Mouse (Mus musculus) retina, embryonic 14.5 days (tissue): ENCODE results near the gene Rpl36.
A peak's percentile ranks its signal among the peaks of the same experiment; 100 is the strongest.

Experiments used
- DNase-seq: peaks from one replicate; pipeline ENCODE4 v3.0.0-alpha.2; 2015; ENCODE audit warnings: low spot score

Rpl36 gene

DNA sequence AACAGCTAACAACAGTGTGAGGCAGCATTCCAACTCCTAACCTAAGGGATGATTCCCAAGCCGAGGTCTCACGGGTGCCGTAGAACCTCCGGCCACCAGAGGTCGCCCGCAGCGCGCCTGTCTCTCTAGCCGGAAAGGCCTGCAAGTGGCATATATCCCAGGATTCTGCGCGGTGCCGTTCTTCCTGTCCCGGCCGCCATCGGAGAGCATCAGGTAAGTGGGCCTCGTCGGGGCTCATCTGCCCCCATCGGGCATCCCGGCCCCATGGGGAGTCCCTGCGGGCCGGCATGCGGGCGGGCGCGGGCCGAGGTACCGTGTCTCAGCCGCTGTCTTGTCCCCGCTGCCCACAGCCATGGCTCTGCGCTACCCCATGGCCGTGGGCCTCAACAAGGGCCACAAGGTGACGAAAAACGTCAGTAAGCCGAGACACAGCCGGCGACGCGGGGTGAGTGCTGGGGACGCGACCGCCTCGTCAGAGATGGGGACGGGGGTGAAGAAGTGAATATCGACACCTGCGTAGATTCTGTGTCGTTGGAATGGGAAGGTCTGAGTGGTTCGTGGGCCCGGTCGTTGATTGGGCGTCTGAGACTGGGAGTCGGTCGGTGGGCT is at the start of gene Rpl36:
Gene Rpl36 (plus strand): TSS at position 181 of the 609 bp plus-strand sequence.
- DNase-seq, result peak; percentile 97

DNA sequence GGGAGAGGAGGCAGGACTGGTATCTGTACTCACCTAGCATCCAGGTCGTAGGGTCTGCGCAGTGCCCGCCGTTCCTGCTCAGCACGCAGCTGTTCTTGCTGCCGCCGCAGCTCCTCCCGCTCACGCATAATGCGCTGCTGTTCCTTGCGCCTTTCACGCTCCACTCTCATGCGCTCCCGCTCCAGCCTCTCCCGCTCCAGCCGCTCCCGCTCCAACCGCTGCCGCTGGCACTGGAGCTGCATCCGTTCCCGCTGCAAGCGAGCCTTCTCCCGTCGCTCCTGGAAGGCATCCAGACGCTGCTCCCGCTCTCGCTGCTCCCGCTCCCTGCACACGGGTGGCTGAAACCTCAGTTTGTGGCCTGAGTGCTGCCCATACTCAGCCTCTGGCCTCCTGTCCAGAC is 46.9 kb upstream of the Rpl36 start:
- DNase-seq, result no peak

DNA sequence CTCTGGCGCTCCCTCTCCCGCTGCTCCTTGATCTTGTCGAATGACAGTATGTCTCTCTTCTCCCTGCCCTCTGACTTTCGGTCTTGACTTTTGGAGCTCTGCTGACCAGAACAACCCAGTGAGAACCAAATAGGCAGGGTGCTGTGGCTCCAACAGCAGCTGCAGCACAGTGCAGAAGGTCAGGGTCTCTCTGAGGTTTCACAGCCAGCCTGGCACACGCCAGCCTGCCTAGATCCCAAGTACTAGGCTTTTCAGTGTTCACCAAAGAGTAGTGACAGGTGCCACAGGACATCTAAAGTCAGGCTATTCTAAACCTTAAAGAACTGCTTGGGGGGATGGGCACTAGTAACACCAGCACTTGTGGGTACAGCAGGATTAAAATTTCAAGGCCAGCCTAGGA is 46.3 kb upstream of the Rpl36 start:
- no peak for DNase-seq

DNA sequence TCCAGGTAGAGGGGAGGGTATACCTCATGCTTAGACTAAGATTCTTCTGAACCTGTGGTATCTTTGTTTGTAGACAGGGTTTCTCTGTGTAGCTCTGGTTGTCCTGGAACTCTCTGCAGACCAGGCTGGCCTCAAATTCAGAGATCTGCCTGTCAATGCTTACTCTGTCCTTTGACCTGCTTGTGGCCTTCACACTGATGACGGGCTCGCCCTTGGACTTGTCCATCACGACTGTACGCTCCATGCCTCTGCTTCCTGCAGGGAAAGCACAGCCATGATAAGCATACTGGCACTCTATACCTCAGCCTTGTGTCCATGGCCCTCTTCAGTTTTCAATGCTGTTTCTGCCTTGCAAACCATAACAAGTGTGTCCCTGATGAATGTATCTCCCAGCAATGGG is 45.8 kb upstream of the Rpl36 start:
- DNase-seq, result no peak

DNA sequence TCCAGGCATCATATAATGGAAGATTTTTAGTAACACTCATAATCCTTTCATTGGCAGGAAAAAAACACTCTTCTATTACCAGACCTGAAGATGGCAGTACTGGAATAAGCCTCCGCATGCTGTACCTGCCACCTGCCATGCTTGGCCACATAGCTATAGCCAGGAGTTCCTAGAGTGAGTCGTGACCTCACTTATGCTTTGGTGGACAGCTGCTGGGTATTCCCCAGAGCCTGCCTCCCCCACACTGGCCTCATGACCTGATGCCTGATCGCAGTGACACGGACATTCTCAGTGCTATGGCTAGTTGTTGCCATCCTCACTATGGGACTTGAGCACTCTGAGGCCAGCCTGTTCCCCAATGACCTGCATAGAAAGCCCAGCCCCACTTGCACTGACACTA is 42.9 kb upstream of the Rpl36 start:
- no peak for DNase-seq

DNA sequence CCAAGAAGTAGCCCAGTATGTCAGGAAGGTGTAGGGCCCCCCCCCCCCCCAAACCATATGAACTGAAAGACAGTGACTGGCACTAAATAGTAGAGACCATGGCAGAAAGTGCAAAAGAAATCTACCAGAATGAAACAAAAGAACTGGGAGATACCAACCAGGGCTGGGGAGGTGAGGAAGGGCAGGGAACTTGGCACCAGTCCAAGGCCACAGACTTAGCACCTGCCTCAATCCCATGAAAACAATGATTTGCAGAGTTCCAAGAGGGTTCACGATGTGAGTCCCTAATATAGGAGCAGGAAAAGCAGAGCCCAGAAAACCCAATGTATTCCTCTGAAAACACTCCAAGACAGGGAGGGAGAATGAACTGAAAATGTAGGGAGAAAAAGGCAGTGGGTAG is 41.1 kb upstream of the Rpl36 start:
- DNase-seq, result no peak

DNA sequence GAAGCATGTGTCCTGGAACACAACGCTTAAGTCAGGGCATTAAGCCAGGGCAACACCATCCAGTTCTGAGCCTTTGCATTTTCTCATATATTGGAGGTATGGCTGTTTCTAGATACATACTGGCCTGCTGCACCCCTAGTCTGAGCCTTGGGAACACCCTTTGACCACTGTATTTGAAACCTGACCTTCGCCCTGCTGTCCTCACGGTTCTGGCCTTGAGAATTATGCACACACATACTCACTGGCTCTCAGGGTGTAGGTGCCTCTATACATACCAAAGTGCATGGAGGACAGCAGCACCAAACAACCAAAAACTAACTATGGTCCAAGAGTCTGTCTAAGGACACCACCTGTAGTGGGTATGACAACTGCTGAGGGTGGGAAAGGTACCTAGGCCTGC is 40.3 kb upstream of the Rpl36 start:
- DNase-seq, result no peak

DNA sequence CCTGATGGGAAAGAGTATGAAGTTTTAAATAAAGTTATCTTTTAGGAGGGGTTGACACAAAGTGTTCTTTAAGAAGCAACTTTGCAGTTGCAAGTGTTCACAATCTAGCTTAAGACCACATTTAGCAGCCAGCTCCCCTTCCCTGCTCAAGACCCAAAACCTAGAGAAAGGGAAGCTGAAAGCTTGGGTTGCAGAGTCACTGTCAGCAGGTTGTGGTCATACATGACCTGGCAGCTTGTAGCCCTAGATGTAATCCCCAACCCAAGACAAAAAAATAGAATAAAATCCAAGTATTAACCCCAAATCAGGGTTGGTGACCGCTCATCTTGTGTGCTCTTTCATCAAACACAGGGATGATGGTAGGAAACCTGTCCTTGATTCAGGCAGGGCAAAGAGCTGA is 30.1 kb upstream of the Rpl36 start:
- no peak for DNase-seq

DNA sequence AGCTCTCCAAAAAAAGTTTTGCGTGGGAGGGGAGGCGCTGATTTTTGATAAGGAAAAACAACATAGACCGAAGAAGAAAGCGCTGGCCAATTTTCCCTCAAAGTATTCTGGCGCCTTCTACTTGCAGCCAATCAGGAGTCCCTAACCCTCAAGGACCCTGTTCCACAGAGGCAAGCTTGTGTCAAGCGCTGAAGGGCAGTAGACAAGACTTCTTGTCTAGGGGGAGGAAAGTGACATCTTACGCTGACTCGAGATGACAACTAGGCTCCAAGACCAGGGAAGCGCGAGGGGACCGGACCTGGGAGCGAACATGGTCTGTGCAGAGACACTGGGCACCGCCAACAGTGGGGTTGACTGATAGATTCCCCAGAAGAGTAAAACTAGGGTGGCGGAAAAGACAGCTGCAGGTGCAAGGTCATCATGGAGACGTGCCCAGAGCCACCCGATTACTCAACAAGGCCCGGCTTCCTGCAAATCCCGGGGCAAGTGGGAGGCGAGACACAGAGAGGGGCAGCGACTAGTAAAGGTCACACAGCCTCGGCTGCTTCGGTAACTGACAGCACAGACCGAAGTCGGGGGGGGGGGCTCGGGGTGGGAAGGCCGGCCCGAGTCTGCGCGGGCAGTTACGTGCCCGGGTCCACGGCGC is 29.5 kb upstream of the Rpl36 start:
- no peak for DNase-seq

DNA sequence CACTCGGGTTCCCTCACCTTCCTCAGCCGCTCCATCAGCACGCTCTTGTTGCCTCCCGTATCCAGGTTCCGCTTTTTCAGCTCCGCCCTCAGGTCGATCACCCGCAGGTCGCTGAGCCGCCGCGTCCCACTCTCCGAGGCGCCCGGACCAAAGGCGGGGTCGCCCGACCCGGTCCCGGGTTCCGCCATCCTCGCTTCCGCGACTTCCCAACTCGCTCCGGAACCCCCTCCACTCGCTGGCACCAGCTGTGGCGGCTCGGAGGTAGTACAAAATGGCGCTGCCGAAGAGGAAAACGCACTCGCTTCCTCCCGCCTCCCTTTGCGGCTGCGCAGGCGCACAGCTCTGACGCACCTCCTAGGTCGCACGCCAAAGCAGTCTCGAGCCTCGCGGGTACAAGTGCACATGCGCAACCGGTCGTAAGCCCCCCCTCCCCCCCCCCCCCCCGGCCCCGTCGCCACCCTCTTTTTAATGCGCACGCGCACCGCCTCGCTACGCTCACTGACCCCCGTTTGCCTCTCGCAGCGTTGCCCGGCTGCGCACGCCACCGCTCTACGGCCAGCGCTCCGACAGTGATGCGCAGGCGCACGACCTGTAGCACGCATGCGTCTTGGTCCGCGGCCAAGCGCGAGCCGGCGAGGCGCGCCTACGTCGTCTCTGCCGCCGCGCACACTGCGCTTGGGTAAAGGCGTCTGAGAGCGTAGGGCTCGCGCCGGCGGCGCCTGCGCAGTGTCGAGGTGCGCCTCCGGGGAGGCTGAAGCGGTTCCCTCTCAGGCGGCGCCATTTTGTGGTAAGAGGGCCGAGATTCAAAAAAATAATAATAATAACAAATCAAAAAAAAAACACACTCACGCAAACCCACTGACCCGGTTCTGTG is 28.7 kb upstream of the Rpl36 start, which contains the start of the genes Safb2 and Safb:
Gene Safb2 (minus strand): TSS at position 329 of the 874 bp plus-strand sequence.
Gene Safb (plus strand): TSS at position 569 of the 874 bp plus-strand sequence.
- peak; percentile 99 for DNase-seq

DNA sequence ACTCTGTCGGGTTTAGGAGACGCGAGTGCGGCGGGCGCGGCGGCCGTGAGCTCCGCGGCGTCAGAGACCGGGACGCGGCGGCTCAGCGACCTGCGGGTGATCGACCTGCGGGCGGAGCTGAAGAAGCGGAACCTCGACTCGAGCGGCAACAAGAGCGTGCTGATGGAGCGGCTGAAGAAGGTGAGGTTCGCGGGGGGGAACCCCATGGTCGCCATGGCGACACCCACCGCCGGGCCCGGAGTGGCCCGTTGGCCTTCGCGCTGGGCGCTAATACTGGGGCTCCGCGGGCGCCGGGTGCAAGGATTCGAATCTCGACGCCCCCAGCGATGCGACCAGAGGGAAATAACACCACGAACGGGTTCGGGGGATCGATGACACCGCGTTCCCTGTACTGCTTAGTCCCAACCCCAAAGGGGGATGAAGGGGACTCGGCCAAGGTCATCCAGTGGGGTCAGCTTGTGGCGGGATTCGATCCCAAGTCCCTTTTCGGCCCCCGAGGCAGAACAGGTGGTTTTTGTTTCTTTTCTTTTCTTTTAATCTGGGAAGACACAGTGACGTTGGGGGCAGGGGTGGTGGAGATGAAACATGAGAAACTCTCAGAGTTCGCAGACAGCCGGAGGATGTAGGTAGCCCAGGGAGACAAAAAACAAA is 27.9 kb upstream of the Rpl36 start:
- no peak for DNase-seq

DNA sequence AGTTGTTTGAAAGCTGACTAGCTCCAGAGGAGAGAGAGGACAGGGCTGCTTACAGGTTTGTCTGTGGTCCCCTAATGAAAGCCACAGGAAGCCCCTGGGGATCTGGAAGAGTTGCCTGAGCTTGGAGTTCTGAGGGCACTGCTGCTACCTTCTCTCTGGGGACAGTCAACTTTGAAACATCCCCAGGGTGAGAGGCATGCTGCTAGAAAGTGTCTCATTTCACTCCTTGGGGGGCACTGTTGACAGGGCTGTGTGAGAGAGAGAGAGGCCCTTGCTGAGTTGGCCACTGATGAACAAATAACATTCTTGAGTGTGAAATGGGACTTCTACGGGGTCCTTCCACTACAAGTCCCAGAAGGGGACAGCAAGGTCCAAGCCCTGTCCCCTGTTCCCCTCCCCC is 25.4 kb upstream of the Rpl36 start:
- no peak for DNase-seq

DNA sequence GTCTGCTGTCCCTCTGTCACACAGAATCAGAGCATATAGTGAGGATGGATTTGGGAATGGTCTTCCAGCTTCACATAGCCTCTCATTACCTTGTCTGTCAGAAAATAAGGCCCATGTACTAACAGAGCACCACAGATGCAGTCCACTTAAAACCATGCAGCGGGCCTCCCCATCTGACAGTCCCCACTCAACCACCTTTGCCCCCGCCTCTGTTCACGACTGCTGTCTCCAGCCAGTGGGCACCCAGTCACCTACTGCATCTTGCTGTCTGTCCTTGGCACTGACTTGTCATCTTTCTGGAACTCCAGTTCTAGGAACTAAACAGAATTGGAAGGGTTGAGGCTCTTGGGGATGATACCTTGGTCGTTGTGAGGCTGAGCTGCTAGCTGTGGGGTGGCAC is 24.3 kb upstream of the Rpl36 start:
- DNase-seq, result no peak

DNA sequence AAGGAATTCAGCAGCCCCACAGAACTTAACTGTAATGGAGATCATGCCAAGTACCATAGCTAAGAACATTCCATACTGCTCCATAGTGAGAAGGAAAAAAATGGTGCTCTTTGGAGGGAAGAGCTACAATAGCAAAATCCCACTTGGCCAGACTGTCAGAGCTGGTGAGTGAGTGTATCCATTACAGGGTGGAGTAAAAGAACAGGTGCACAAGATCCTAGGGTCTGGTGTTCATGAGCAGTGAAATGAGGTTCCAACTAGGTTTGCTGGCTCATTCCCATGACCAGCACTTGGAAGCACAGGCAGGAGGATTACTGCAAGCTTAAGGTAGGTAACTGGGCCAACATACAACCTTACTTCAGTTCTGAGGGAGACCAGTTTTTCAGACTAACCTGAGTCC is 20.7 kb upstream of the Rpl36 start:
- no peak for DNase-seq

DNA sequence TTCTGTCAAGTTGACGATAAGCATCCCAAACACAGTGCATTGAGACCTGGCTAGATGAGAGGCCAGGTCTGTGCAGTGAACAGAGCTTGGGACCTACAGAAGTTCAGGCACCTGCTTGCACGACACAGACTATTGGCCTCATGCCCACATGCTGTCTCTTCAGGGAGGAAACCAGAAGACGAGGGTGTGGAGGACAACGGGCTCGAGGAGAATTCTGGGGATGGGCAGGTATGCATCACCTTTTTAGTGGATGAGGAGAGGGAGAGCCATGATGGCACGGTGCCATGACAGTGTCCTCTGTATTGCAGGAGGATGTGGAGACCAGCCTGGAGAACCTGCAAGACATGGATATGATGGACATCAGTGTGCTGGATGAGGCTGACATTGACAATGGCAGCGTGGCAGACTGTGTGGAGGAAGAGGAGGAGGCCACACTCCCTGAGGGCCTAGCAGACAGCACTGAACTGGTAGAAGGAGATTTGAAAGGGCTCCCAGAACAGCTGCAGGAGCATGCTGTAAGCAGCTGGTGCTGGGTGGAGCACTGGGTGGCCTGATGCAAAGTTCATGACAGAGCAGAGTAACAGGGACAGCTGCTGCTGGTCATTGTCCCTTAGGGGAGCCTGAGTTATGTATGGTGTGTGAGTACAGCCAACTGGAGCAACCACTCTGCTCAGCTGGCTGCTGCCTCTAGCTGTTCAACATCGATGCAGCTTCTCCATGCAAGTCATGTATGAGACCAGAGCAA is 19.5 kb upstream of the Rpl36 start:
- peak; percentile 34 for DNase-seq

DNA sequence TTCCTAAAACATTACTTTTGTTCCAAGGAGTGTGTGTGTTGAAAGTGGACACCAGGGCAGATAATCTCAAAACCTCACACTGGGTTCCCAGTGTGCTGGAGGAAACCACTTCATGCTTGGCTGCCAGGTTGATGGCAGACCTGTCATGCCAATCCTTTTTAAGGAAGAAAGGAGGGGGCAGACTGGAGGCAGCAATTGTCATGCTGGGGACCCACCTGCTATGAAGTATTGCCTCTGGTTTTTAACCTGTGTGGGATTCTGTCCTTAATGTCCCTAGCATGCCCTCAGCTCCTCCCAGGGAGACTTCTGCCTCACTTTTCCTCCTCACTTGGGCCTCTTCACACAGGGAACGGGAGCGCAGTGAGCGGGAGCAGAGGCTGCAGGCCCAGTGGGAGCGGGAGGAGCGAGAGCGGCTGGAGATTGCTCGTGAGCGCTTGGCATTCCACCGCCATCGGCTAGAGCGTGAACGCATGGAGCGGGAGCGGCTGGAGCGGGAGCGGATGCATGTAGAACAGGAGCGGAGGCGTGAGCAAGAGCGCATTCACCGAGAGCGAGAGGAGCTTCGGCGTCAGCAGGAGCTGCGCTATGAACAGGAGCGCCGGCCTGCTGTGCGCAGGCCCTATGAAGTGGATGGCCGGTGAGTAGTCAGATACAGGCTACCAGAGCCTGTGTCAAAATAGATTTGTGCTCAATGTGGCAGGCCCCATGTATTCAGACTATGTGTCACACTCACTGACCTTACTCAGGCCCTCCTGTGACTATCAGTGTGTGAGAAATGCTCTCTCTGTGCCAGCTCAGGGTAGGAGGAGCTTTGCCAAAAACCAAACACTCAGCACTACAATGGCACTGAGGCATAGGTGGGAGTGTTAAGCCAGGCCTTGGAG is 9.8 kb upstream of the Rpl36 start:
- no peak for DNase-seq

DNA sequence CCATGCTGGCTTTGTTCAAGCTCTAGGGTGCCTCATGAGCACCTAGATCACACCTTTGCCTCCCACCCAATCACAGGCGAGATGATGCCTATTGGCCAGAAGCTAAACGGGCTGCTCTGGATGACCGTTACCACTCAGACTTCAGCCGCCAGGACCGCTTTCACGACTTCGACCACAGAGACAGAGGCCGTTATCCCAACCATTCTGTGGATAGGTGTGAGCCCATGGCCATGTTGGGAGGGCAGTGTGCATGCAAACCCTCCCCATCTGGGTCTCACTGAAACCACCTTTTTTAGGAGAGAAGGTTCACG is 9.2 kb upstream of the Rpl36 start:
- DNase-seq, result no peak

DNA sequence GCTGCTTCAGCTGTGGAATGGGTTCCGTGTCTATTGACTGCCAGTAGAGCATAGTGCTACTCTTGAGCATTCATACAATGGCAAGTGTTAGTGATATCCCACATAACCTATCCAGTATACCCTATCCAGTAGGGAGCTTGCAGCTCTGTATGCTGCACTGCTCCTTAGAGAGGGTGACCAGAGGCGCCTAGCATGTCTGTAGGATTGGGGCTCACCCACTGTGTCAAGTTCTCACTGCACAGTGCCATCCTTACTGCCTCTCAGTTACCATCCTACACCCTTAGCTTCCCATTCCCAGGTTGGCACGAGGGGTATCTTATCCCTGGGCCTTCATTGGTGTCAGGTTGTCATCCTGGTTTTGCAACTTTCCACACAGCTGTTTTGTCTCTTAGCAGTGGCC is 8.8 kb upstream of the Rpl36 start:
- DNase-seq, result no peak

DNA sequence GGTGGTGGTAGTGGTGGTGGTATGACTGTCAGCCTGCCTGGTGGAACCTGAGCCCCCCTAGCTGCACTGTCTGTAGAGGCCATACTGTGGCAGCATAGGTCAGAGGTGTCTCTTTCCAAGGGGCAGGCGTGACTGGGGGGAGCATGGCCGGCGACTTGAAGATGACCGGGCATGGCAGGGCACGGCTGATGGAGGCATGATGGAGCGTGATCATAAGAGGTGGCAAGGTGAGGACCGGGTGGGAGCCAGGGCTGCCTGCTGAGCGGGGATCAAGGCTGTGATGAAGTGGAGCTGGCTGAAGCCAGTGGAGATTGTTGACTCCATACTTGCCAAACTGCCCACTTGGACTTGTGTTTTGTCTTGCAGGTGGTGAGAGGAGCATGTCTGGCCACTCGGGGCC is 7.8 kb upstream of the Rpl36 start:
- DNase-seq, result no peak

DNA sequence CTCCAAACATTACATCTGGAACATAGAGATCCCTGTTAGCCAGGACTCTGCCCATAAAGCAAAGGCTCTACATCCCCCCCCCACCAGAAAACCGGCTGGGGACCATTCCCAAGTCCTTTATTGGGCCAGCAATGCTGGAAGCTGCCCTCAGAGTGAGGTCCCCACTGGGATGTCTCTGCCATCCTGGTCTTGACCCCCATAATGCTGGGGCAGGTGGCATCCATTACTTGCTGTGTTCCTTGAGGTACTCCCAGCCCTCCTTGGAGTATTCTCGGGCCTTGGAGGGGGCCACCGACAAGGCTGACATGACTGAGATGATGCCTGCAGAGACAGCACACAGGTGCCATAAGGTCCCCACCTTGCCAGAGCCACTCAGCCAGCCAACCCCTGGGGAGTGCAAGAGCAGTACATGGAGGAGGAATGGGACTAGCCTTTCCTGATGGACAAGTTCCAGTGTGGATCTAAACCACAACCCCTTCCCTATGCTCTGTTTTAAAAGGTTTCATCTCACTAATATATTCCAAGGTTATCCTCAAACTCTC is 5.6 kb upstream of the Rpl36 start:
- no peak for DNase-seq

DNA sequence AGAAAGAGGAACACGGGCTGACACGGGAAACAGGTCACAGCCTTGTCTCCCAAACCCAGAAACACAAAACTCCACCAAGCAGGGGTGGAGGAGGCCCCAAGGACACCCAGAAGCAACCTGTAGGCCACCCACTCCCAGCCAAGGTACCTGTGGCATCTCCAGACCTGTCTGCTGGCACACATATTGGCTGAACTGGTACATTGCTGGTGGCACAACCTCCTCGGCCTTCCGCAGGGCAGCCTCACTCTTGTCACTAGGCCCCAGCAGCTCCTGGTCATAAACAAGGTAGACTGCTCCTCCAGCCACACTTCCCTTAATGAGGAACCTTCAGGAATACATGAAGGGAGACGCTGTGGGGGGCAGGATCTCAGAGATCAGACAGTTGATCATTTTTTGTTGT is 4.5 kb upstream of the Rpl36 start:
- DNase-seq, result no peak
